Mouse (Mus musculus): Measurements from ENCODE around the gene Gm20517. TPM values are rescaled to one million over a fixed set of nuclear protein-coding genes. Genes with fewer than 3 reads are reported as not detected.

The Gm20517 gene
- polyA plus RNA-seq, 1 experiment from 2014 or later, result 0.98 TPM

DNA sequence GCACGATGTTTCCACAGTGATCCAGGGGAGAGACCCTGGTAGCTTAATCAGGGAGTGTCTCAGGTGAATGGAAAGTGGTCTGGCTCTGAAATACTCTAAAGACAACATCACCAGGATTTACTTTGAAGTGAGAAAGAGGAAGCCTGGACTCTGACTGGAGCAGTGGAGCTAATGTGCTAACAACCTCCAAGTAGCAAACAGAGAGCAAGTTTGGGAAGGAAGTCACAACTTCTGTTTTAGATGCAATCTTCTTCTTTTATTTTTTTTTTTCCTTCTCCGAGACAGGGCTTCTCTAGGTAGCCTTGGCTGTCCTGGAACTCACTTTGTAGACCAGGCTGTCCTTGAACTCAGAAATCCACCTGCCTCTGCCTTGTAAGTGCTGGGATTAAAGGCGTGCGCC lies 2.2 kb upstream of the Gm20517 start:
- 98% methylated on average over 4 of the region's 4 CpGs for WGBS
- no peak overlapping the region for H3K9ac ChIP-seq (replicated peaks; ENCODE audit: low read length)
- ATAC-seq (replicated peaks; ENCODE audit: insufficient number of reproducible peaks, low FRiP score, low TSS enrichment, low read depth), result no peak
- H3K27ac ChIP-seq (replicated peaks; ENCODE audit: low read depth, low read length), result no peak overlapping the region
- H3K4me2 ChIP-seq (ENCODE audit: low read depth, low read length), result no peak overlapping the region
- no peaks in the 10 kb centered on the region for H3K4me1 ChIP-seq (ENCODE audit: control insufficient read depth, insufficient read depth, low read length)
- H3K4me3 ChIP-seq (ENCODE audit: low read depth, low read length), result no peak overlapping the region
- peaks cover 4% of the 10 kb centered on the region; the same call in 1 of the 2 replicates for H3K36me3 ChIP-seq (replicated peaks; ENCODE audit: control insufficient read depth, insufficient read depth, low read depth, low read length)
- H3K27me3 ChIP-seq (ENCODE audit: control insufficient read depth, insufficient read depth, low read length), result no peaks in the 10 kb centered on the region
- DNase-seq (ENCODE audit: low spot score), result no peak
- no peaks in the 10 kb centered on the region for H3K9me3 ChIP-seq (replicated peaks; ENCODE audit: control insufficient read depth, low read length)

- no peaks in the 10 kb centered on the region for H3K27me3 ChIP-seq (ENCODE audit: control insufficient read depth, insufficient read depth, low read length)
- H3K9me3 ChIP-seq (replicated peaks; ENCODE audit: control insufficient read depth, low read length), result no peaks in the 10 kb centered on the region
- ATAC-seq (replicated peaks; ENCODE audit: insufficient number of reproducible peaks, low FRiP score, low TSS enrichment, low read depth), result peak; percentile 19; the same call in 1 of the 2 replicates
- under 1% methylated on average over 13 of the region's 13 CpGs for WGBS
- H3K4me3 ChIP-seq (ENCODE audit: low read depth, low read length), result peak overlapping the region; percentile 78
- peak overlapping the region; percentile 72 for H3K4me2 ChIP-seq (ENCODE audit: low read depth, low read length)
- no peak overlapping the region for H3K27ac ChIP-seq (replicated peaks; ENCODE audit: low read depth, low read length)
- peak overlapping the region; percentile 76 for H3K9ac ChIP-seq (replicated peaks; ENCODE audit: low read length)
- DNase-seq (ENCODE audit: low spot score), result no peak
- H3K36me3 ChIP-seq (replicated peaks; ENCODE audit: control insufficient read depth, insufficient read depth, low read depth, low read length), result peaks cover 2% of the 10 kb centered on the region
- H3K4me1 ChIP-seq (ENCODE audit: control insufficient read depth, insufficient read depth, low read length), result no peaks in the 10 kb centered on the region
Measured at GRCm38 (mm10) chr17:47611661-47611982, 233 bp downstream of the Gm20517 start.

DNA sequence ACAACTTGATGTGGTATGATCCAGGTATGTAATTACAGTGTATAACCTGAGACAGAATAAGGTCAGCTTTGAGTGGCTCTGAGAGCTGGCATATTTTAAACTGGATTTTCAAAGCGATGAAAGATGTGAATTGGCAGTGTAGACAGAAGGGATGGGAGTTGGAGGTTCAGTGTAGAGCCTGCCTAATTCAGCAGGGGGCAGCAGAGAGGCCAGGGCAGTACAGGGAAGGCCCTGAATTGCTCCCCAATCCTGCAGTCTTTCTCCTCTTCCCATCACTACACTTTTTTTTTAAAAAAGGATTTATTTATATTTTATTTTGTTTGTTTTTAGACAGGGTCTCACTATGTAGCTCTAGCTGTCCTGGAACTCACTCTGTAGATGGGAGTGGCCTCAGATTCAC lies 2.6 kb downstream of the Gm20517 start:
- WGBS, result 90% methylated on average over 1 of the region's 1 CpGs
- H3K9ac ChIP-seq (replicated peaks; ENCODE audit: low read length), result no peak overlapping the region
- H3K27me3 ChIP-seq (ENCODE audit: control insufficient read depth, insufficient read depth, low read length), result no peaks in the 10 kb centered on the region
- H3K27ac ChIP-seq (replicated peaks; ENCODE audit: low read depth, low read length), result no peak overlapping the region
- peaks cover 2% of the 10 kb centered on the region for H3K36me3 ChIP-seq (replicated peaks; ENCODE audit: control insufficient read depth, insufficient read depth, low read depth, low read length)
- no peaks in the 10 kb centered on the region for H3K9me3 ChIP-seq (replicated peaks; ENCODE audit: control insufficient read depth, low read length)
- DNase-seq (ENCODE audit: low spot score) (no peak), ATAC-seq (replicated peaks; ENCODE audit: insufficient number of reproducible peaks, low FRiP score, low TSS enrichment, low read depth) (no peak)
- H3K4me3 ChIP-seq (ENCODE audit: low read depth, low read length), result no peak overlapping the region
- H3K4me2 ChIP-seq (ENCODE audit: low read depth, low read length), result no peak overlapping the region
- no peaks in the 10 kb centered on the region for H3K4me1 ChIP-seq (ENCODE audit: control insufficient read depth, insufficient read depth, low read length)

- no peak overlapping the region for H3K9ac ChIP-seq (replicated peaks; ENCODE audit: low read length)
- H3K4me2 ChIP-seq (ENCODE audit: low read depth, low read length), result no peak overlapping the region
- no peak overlapping the region for H3K4me3 ChIP-seq (ENCODE audit: low read depth, low read length)
- H3K9me3 ChIP-seq (replicated peaks; ENCODE audit: control insufficient read depth, low read length), result no peaks in the 10 kb centered on the region
- H3K27ac ChIP-seq (replicated peaks; ENCODE audit: low read depth, low read length), result no peak overlapping the region
- H3K27me3 ChIP-seq (ENCODE audit: control insufficient read depth, insufficient read depth, low read length), result no peaks in the 10 kb centered on the region
- H3K4me1 ChIP-seq (ENCODE audit: control insufficient read depth, insufficient read depth, low read length), result no peaks in the 10 kb centered on the region
- DNase-seq (ENCODE audit: low spot score) (no peak), ATAC-seq (replicated peaks; ENCODE audit: insufficient number of reproducible peaks, low FRiP score, low TSS enrichment, low read depth) (no peak)
- 97% methylated on average over 8 of the region's 8 CpGs for WGBS
- H3K36me3 ChIP-seq (replicated peaks; ENCODE audit: control insufficient read depth, insufficient read depth, low read depth, low read length), result peaks cover 2% of the 10 kb centered on the region
Measured at GRCm38 (mm10) chr17:47616119-47616518, 4.7 kb downstream of the Gm20517 start.

GRCm38 (mm10) chr17:47616652-47617051 lies 5.3 kb downstream of the Gm20517 start:
- no peak for ATAC-seq (replicated peaks; ENCODE audit: insufficient number of reproducible peaks, low FRiP score, low TSS enrichment, low read depth)
- Histone ChIP-seq H3K4me1 (ENCODE audit: control insufficient read depth, insufficient read depth, low read length) (no peaks in the 10 kb centered on the region), H3K27me3 (ENCODE audit: control insufficient read depth, insufficient read depth, low read length) (no peaks in the 10 kb centered on the region), H3K9me3 (replicated peaks; ENCODE audit: control insufficient read depth, low read length) (no peaks in the 10 kb centered on the region), H3K36me3 (replicated peaks; ENCODE audit: control insufficient read depth, insufficient read depth, low read depth, low read length) (peaks cover 2% of the 10 kb centered on the region), H3K27ac (replicated peaks; ENCODE audit: low read depth, low read length) (no peak overlapping the region), H3K4me3 (ENCODE audit: low read depth, low read length) (no peak overlapping the region), H3K9ac (replicated peaks; ENCODE audit: low read length) (no peak overlapping the region), H3K4me2 (ENCODE audit: low read depth, low read length) (no peak overlapping the region)
- WGBS, result 92% methylated on average over 4 of the region's 4 CpGs
- no peak for DNase-seq (ENCODE audit: low spot score)

DNA sequence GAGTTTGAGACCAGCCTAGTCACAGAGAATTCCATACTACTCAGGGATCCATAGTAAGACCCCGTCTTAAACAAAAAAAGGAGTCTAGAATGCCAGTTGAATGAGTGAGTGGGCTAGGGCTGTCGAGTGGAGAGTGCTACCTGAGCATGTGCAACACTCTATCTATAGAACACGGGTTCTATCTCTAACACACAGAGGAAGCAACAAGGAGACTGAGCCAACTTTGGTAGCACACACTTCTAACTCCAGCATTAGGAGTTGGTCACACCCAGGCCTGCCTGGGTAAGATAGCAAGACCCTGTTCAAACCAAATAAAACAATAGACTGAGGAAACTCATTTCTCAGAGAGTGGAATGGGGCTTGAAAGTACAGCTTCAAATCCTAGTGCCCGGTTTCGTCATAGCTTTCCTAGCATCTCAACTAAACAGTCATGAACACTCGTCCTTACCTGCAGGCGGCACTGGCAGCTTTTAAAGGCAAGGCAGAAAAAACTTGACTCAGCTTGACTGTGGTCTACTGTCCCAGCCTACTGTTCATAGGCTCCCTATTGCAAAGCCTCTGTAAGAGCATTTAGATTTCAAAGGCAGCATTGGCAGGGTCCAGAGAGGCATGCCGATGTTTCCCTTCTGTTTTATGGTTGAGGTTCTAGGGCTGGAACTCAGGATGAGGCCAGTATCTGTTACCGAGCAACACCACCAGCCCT lies 6.4 kb downstream of the Gm20517 start:
- ATAC-seq (replicated peaks; ENCODE audit: insufficient number of reproducible peaks, low FRiP score, low TSS enrichment, low read depth), result no peak
- Histone ChIP-seq H3K27ac (replicated peaks; ENCODE audit: low read depth, low read length) (no peak overlapping the region), H3K9ac (replicated peaks; ENCODE audit: low read length) (no peak overlapping the region), H3K4me1 (ENCODE audit: control insufficient read depth, insufficient read depth, low read length) (no peaks in the 10 kb centered on the region), H3K36me3 (replicated peaks; ENCODE audit: control insufficient read depth, insufficient read depth, low read depth, low read length) (peaks cover 2% of the 10 kb centered on the region), H3K4me2 (ENCODE audit: low read depth, low read length) (no peak overlapping the region), H3K4me3 (ENCODE audit: low read depth, low read length) (no peak overlapping the region), H3K27me3 (ENCODE audit: control insufficient read depth, insufficient read depth, low read length) (no peaks in the 10 kb centered on the region), H3K9me3 (replicated peaks; ENCODE audit: control insufficient read depth, low read length) (no peaks in the 10 kb centered on the region)
- DNase-seq (ENCODE audit: low spot score), result no peak
- 89% methylated on average over 9 of the region's 9 CpGs for WGBS

GRCm38 (mm10) chr17:47618556-47619311 lies 7.3 kb downstream of the Gm20517 start:
- Histone ChIP-seq H3K27me3 (ENCODE audit: control insufficient read depth, insufficient read depth, low read length) (no peaks in the 10 kb centered on the region), H3K9me3 (replicated peaks; ENCODE audit: control insufficient read depth, low read length) (no peaks in the 10 kb centered on the region), H3K27ac (replicated peaks; ENCODE audit: low read depth, low read length) (no peak overlapping the region), H3K4me1 (ENCODE audit: control insufficient read depth, insufficient read depth, low read length) (no peaks in the 10 kb centered on the region), H3K36me3 (replicated peaks; ENCODE audit: control insufficient read depth, insufficient read depth, low read depth, low read length) (peaks cover 2% of the 10 kb centered on the region), H3K9ac (replicated peaks; ENCODE audit: low read length) (no peak overlapping the region), H3K4me3 (ENCODE audit: low read depth, low read length) (no peak overlapping the region), H3K4me2 (ENCODE audit: low read depth, low read length) (no peak overlapping the region)
- ATAC-seq (replicated peaks; ENCODE audit: insufficient number of reproducible peaks, low FRiP score, low TSS enrichment, low read depth) (no peak), DNase-seq (ENCODE audit: low spot score) (no peak)
- 90% methylated on average over 13 of the region's 13 CpGs for WGBS

DNA sequence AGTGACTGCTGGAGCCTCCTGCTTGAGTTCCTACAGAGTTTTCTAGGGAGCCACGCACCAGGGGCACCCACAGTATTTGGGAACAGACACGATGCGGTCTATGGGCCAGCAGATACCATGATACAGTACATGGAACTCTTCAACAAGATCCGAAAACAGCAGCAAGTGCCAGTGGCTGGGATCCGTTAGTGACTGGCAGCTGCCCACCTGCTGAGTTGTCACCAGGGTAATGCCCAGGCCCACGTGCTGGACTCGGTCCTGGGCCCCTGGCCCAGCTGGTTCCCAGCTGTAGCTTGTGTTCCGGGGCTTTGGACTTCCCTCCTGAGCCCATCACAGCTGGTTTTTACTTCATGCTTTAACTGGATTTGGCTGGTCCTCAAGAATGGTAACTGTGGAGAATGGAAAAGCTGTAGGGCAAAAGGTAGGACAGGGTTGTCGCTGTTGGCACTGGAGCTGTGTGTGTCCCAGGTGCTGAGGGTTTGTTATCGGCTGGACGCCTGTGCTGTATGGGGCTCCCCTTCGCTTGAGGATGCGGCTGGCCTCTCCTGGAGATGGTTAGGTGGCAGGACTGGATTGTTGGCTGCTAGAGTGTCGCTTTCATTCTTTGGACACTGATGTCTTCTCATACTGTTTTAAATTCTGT lies 11.6 kb downstream of the Gm20517 start:
- peaks cover 5% of the 10 kb centered on the region for H3K36me3 ChIP-seq (replicated peaks; ENCODE audit: control insufficient read depth, insufficient read depth, low read depth, low read length)
- no peak overlapping the region for H3K27ac ChIP-seq (replicated peaks; ENCODE audit: low read depth, low read length)
- no peak overlapping the region for H3K4me2 ChIP-seq (ENCODE audit: low read depth, low read length)
- no peak overlapping the region for H3K9ac ChIP-seq (replicated peaks; ENCODE audit: low read length)
- H3K27me3 ChIP-seq (ENCODE audit: control insufficient read depth, insufficient read depth, low read length), result no peaks in the 10 kb centered on the region
- no peaks in the 10 kb centered on the region for H3K4me1 ChIP-seq (ENCODE audit: control insufficient read depth, insufficient read depth, low read length)
- H3K4me3 ChIP-seq (ENCODE audit: low read depth, low read length), result no peak overlapping the region
- no peaks in the 10 kb centered on the region for H3K9me3 ChIP-seq (replicated peaks; ENCODE audit: control insufficient read depth, low read length)
- WGBS, result 92% methylated on average over 14 of the region's 14 CpGs
- ATAC-seq (replicated peaks; ENCODE audit: insufficient number of reproducible peaks, low FRiP score, low TSS enrichment, low read depth) (no peak), DNase-seq (ENCODE audit: low spot score) (no peak)

Data from embryonic facial prominence, embryonic 11.5 days (tissue).